Mouse (Mus musculus): ENCODE data around the gene Cfap97. TPM values are rescaled to one million over a fixed set of nuclear protein-coding genes. Genes with fewer than 3 reads are reported as not detected.

Gene Cfap97
- 10 to 100 TPM; 22.2 to 25.3 TPM for polyA plus RNA-seq (2017; shearing (Covaris generic))

GRCm38 (mm10) chr8:46151202-46152062, at the start of gene Cfap97:
Gene Cfap97, plus strand, starts transcription at chr8:46151771.

GRCm38 (mm10) chr8:46152064-46153031, 777 bp downstream of the Cfap97 start, which contains the start of gene Snx25:
Gene Snx25, minus strand, starts transcription at chr8:46152159.

GRCm38 (mm10) chr8:46210404-46211315, 59.1 kb downstream of the Cfap97 start, which contains the start of gene Slc25a4:
Gene Slc25a4, minus strand, starts transcription at chr8:46211284.

Other genes starting within 250 kb of the Cfap97 start
- gene Ccdc110, start 217.2 kb upstream of the Cfap97 start, polyA plus RNA-seq (2017; shearing (Covaris generic)), result under 1 TPM in 1 of 2 experiments, not detected in 1; 0.09 TPM
- 1 to 10 TPM; 1.1 to 2.6 TPM for gene 1700029J07Rik, start 176.5 kb upstream of the Cfap97 start, polyA plus RNA-seq (2017; shearing (Covaris generic))
- gene Ufsp2, start 176.2 kb upstream of the Cfap97 start, polyA plus RNA-seq (2017; shearing (Covaris generic)), result 10 to 100 TPM; 33.2 to 48.0 TPM
- gene Lrp2bp, start 152.5 kb upstream of the Cfap97 start, polyA plus RNA-seq (2017; shearing (Covaris generic)), result under 1 TPM; 0.29 to 0.47 TPM
- gene Ankrd37, start 146.1 kb upstream of the Cfap97 start, polyA plus RNA-seq (2017; shearing (Covaris generic)), result 10 to 100 TPM; 16.3 to 26.9 TPM
- 10 to 100 TPM; 21.7 to 26.4 TPM for gene Snx25, start 388 bp downstream of the Cfap97 start, polyA plus RNA-seq (2017; shearing (Covaris generic))
- gene Slc25a4, start 59.5 kb downstream of the Cfap97 start, polyA plus RNA-seq (2017; shearing (Covaris generic)), result 100 to 1,000 TPM; 134 to 152 TPM
- gene Helt, start 142.9 kb downstream of the Cfap97 start, polyA plus RNA-seq (2017; shearing (Covaris generic)), result not detected